12 mouse cellular contexts compared by ENCODE assay signal in genomic region chr1:155568133-155568532, GRCm38 (mm10). TPM values are rescaled to one million over a fixed set of nuclear protein-coding genes. Genes with fewer than 3 reads are reported as not detected.
DNase-seq lines count a peak whose midpoint lies in the region; TF ChIP-seq lines count a peak whose summit lies in the region.
"Had no signal": no experiment of that assay in that cellular context is flagged by ENCODE, and none has a peak within 500 bp of the region (broad histone marks: within the 10 kb centered on the region; RNA-seq: fewer than 3 reads in every experiment).

No protein-coding gene starts in this region.

- no peaks in the 10 kb centered on the region for H3K4me1 ChIP-seq in cerebellum, adult 2 months (ENCODE audit: control insufficient read depth, insufficient read depth, low read length)
- H3K4me1 ChIP-seq in CH12.LX (ENCODE audit: control insufficient read depth in 1 of 2, insufficient read depth in 2 of 2), result peaks cover 0 to 5% of the 10 kb centered on the region in 2 experiments; a peak in 1 of 4 replicates
- no peaks in the 10 kb centered on the region for H3K4me1 ChIP-seq in cortical plate, adult 2 months (ENCODE audit: control insufficient read depth, insufficient read depth, low read length)
- H3K4me1 ChIP-seq: intestine, embryonic 15.5 days; liver, embryonic 15.5 days had no signal

- dilution Hi-C loops in CH12.LX (cut with MboI; ENCODE audit: extremely low pct_ligation_motif_present, extremely low pct_unique_long_range_greater_than_20kb, low sequenced_read_pairs), result no loop called here

- DNase-seq in cerebellum, adult 2 months, result no peak
- no peak for DNase-seq in cerebellum, adult 11-12 months
- DNase-seq in left cerebral cortex, adult 2 months (ENCODE audit: extremely low spot score in 1 of 2, low spot score in 2 of 2), result no peak
- DNase-seq in left cerebral cortex, adult 9 months (ENCODE audit: low spot score in 2 of 2), result no peak
- DNase-seq in CH12.LX (ENCODE audit: extremely low read depth), result no peak
- no peak for DNase-seq in kidney, adult 9 months
- no peak for DNase-seq in urinary bladder, postnatal 36 days (ENCODE audit: low spot score in 2 of 2)
- DNase-seq: adrenal gland, postnatal 14 days; spleen, adult 18-20 months had no signal

- no peak overlapping the region for H3K4me2 ChIP-seq in CH12.LX (ENCODE audit: insufficient read depth, low read depth, poor library complexity, severe bottlenecking)
- H3K4me2 ChIP-seq: intestine, embryonic 15.5 days; liver, embryonic 15.5 days had no signal

- WGBS in cerebellum, adult 2 months, result 98% methylated on average over 9 of the region's 9 CpGs

- TF ChIP-seq POLR2A in cerebellum, adult 2 months (IDR thresholded peaks at IDR 0.05; ENCODE audit: borderline replicate concordance, insufficient read depth, low read length), result no peak
- TF ChIP-seq POLR2A in CH12.LX (IDR thresholded peaks at IDR 0.05; ENCODE audit: low read depth, low read length), result no peak
- TF ChIP-seq POLR2A in cortical plate, adult 2 months (IDR thresholded peaks at IDR 0.05; ENCODE audit: extremely low read depth, insufficient read depth, low read length), result no peak

- peaks cover 22 to 67% of the 10 kb centered on the region in 2 experiments for H3K36me3 ChIP-seq in CH12.LX (replicated peaks in 1 of 2; ENCODE audit: control insufficient read depth in 1 of 2, insufficient read depth in 1 of 2, low read length in 1 of 2)

- H3K4me3 ChIP-seq in cerebellum, adult 2 months (replicated peaks; ENCODE audit: insufficient read depth, low read depth, low read length), result no peak overlapping the region
- no peak overlapping the region for H3K4me3 ChIP-seq in left cerebral cortex, adult 2 months
- H3K4me3 ChIP-seq in CH12.LX (replicated peaks in 1 of 3; ENCODE audit: low read depth in 2 of 3, low read length in 2 of 3, poor library complexity in 1 of 3), result no peak overlapping the region
- H3K4me3 ChIP-seq in cortical plate, adult 2 months (ENCODE audit: insufficient read depth, low read length), result no peak overlapping the region
- H3K4me3 ChIP-seq: intestine, embryonic 15.5 days; liver, embryonic 15.5 days had no signal

- H3K27me3 ChIP-seq in cerebellum, adult 2 months (ENCODE audit: control insufficient read depth, insufficient read depth, low read length), result no peaks in the 10 kb centered on the region
- no peaks in the 10 kb centered on the region for H3K27me3 ChIP-seq in CH12.LX (replicated peaks)
- H3K27me3 ChIP-seq: intestine, embryonic 15.5 days; liver, embryonic 15.5 days had no signal

- in situ Hi-C loops in CH12.LX (cut with MboI; ENCODE audit: low pct_ligation_motif_present, low pct_unique_long_range_greater_than_20kb, low sequenced_read_pairs), result no loop called here

- no peaks in the 10 kb centered on the region; the same call in 1 of the 2 replicates for H3K79me2 ChIP-seq in CH12.LX (replicated peaks; ENCODE audit: control insufficient read depth, extremely low read depth, insufficient read depth, poor library complexity, severe bottlenecking)

- no peak overlapping the region for H3K9ac ChIP-seq in CH12.LX (ENCODE audit: insufficient read depth, low read depth)
- H3K9ac ChIP-seq: intestine, embryonic 15.5 days; liver, embryonic 15.5 days had no signal

- TF ChIP-seq EP300 in CH12.LX (IDR thresholded peaks at IDR 0.05; ENCODE audit: low read length), result no peak

- intact Hi-C loops in left cerebral cortex, adult 2 months (cut with DNase I), result no loop called here

- no peak overlapping the region for H3K27ac ChIP-seq in cerebellum, adult 2 months (ENCODE audit: insufficient read depth, low read length)
- H3K27ac ChIP-seq in left cerebral cortex, adult 2 months, result no peak overlapping the region
- H3K27ac ChIP-seq in CH12.LX (ENCODE audit: insufficient read depth, low read depth), result no peak overlapping the region
- H3K27ac ChIP-seq in cortical plate, adult 2 months (ENCODE audit: insufficient read depth, low read length), result no peak overlapping the region
- H3K27ac ChIP-seq: intestine, embryonic 15.5 days; liver, embryonic 15.5 days had no signal

- peak; percentile 27; the same call in 1 of the 2 replicates for TF ChIP-seq CTCF in cerebellum, adult 2 months (IDR thresholded peaks at IDR 0.05; ENCODE audit: borderline replicate concordance, insufficient read depth, low read depth, low read length)
- TF ChIP-seq CTCF in left cerebral cortex, adult 2 months (IDR thresholded peaks at IDR 0.05), result peak; percentile 29
- peak; percentile 6 to 30; a peak in 2 of 4 replicates for TF ChIP-seq CTCF in CH12.LX (conservative IDR thresholded peaks at IDR 0.05 in 1 of 2, IDR thresholded peaks at IDR 0.05 in 1 of 2; ENCODE audit: low read depth in 2 of 2, low read length in 2 of 2)
- 0 out of 2 replicates have a peak, but pooled peaks have one; percentile 15 for TF ChIP-seq CTCF in cortical plate, adult 2 months (IDR thresholded peaks at IDR 0.05; ENCODE audit: extremely low read depth, insufficient read depth, low read length)

- peaks cover 6% of the 10 kb centered on the region for H3K9me3 ChIP-seq in CH12.LX (replicated peaks; ENCODE audit: low read length)
- H3K9me3 ChIP-seq: intestine, embryonic 15.5 days; liver, embryonic 15.5 days had no signal

- no peak for TF ChIP-seq RAD21 in CH12.LX (IDR thresholded peaks at IDR 0.05; ENCODE audit: low read depth, low read length)

TF ChIP-seq in CH12.LX, 34 proteins besides CTCF, POLR2A, EP300 and RAD21:
- TF ChIP-seq MXI1 (IDR thresholded peaks at IDR 0.05; ENCODE audit: low read depth, low read length), result no peak
- no peak for TF ChIP-seq SIN3A (IDR thresholded peaks at IDR 0.05; ENCODE audit: low read length)
- no peak for TF ChIP-seq JUND (conservative IDR thresholded peaks at IDR 0.05; ENCODE audit: low read depth, low read length)
- TF ChIP-seq KAT2A (IDR thresholded peaks at IDR 0.05; ENCODE audit: insufficient replicate concordance, low read length), result no peak
- TF ChIP-seq TCF12 (IDR thresholded peaks at IDR 0.05; ENCODE audit: low read depth, low read length), result no peak
- TF ChIP-seq USF2 (conservative IDR thresholded peaks at IDR 0.05; ENCODE audit: low read depth, low read length), result no peak
- no peak for TF ChIP-seq MEF2A (IDR thresholded peaks at IDR 0.05; ENCODE audit: borderline replicate concordance, low read depth, low read length)
- TF ChIP-seq SMC3 (IDR thresholded peaks at IDR 0.05; ENCODE audit: low read depth, low read length), result no peak
- no peak for TF ChIP-seq MYC (IDR thresholded peaks at IDR 0.05; ENCODE audit: low read depth, low read length)
- TF ChIP-seq PAX5 (IDR thresholded peaks at IDR 0.05; ENCODE audit: low read length), result no peak

RNA-seq across cellular contexts. Expression of gene Acbd6, which starts 10.2 kb away (rescaled TPM):
- 78.4 and 85.0 TPM in 2 replicates for polyA plus RNA-seq in cerebellum, adult 2 months (2012; rRNA removed)
- total RNA-seq in left cerebral cortex, adult 2 months (2021), result 100 to 1,000 TPM in 1 of 2 experiments, 10 to 100 TPM in 1; 95.6 to 101 TPM
- 74.4 and 80.3 TPM in 2 replicates for total RNA-seq in CH12.LX (2012; rRNA removed)
- total RNA-seq in CH12.LX (2014; rRNA removed), result 51.9 and 52.6 TPM in 2 replicates
- 91.1 and 97.8 TPM in 2 replicates for polyA plus RNA-seq in CH12.LX (2012; ENCODE audit: insufficient read length, low read depth)
- 82.2 and 84.2 TPM in 2 replicates for polyA plus RNA-seq in cortical plate, adult 2 months (2012; rRNA removed)
